Mouse (Mus musculus) thymus, postnatal 0 days (tissue): Measurements from ENCODE around the gene Syngr2. TPM values are rescaled to one million over a fixed set of nuclear protein-coding genes. Genes with fewer than 3 reads are reported as not detected.
A peak's percentile ranks its signal among the peaks of the same experiment; 100 is the strongest.
"Not testable (repeated sequence)": the region's sequence is repeated elsewhere in the genome, so short reads cannot be mapped to it uniquely, and the experiment has no call there.

Experiments
- DNase-seq: peaks from one replicate; pipeline ENCODE4 v3.0.0-alpha.2; 2015; ENCODE audit warnings: low spot score
- polyA plus RNA-seq: library from polyadenylated mRNA; unstranded; fragments of >200 nt; fragmentation: Nextera tagmentation; extraction: Ambion mirVana; gene quantifications from 2 replicates; pipeline ENCODE4 v1.2.1, GENCODE M21; 2015

Gene Syngr2
- polyA plus RNA-seq, 1 experiment from 2014 or later, result 100.0 TPM

- no peak for DNase-seq
Measured at GRCm38 (mm10) chr11:117806781-117807180, 2.7 kb upstream of the Syngr2 start.

GRCm38 (mm10) chr11:117810401-117811046 is 1.1 kb downstream of the Syngr2 start:
- peak; percentile 87 for DNase-seq

GRCm38 (mm10) chr11:117813867-117814266 is 4.4 kb downstream of the Syngr2 start:
- no peak for DNase-seq

GRCm38 (mm10) chr11:117814704-117815366 is 5.4 kb downstream of the Syngr2 start:
- DNase-seq, result no peak

GRCm38 (mm10) chr11:117815850-117816249 is 6.4 kb downstream of the Syngr2 start:
- DNase-seq, result not testable (repeated sequence)

- no peak for DNase-seq
Measured at GRCm38 (mm10) chr11:117816389-117816996, 7.0 kb downstream of the Syngr2 start.

- DNase-seq, result no peak
Measured at GRCm38 (mm10) chr11:117819095-117819494, 9.6 kb downstream of the Syngr2 start.

GRCm38 (mm10) chr11:117820173-117820572 is 10.7 kb downstream of the Syngr2 start:
- no peak for DNase-seq

GRCm38 (mm10) chr11:117821868-117822267 is 12.4 kb downstream of the Syngr2 start:
- no peak for DNase-seq

GRCm38 (mm10) chr11:117822728-117823241 is 13.3 kb downstream of the Syngr2 start:
- no peak for DNase-seq

GRCm38 (mm10) chr11:117823411-117823810 is 13.9 kb downstream of the Syngr2 start:
- no peak for DNase-seq

GRCm38 (mm10) chr11:117824060-117824969 is 14.8 kb downstream of the Syngr2 start:
- peak; percentile 83 for DNase-seq

- peak; percentile 81 for DNase-seq
Measured at GRCm38 (mm10) chr11:117825333-117826101, 16.0 kb downstream of the Syngr2 start, which contains the start of the genes Afmid and Tk1. Gene Afmid, plus strand, starts transcription at chr11:117825924. Gene Tk1, minus strand, starts transcription at chr11:117826092.

GRCm38 (mm10) chr11:117826164-117826563 is 16.7 kb downstream of the Syngr2 start:
- DNase-seq, result no peak

- DNase-seq, result peak; percentile 49
Measured at GRCm38 (mm10) chr11:117826916-117827315, 17.4 kb downstream of the Syngr2 start.

GRCm38 (mm10) chr11:117827386-117827785 is 17.9 kb downstream of the Syngr2 start:
- peak; percentile 55 for DNase-seq

GRCm38 (mm10) chr11:117828149-117828887 is 18.9 kb downstream of the Syngr2 start:
- DNase-seq, result peak; percentile 31

GRCm38 (mm10) chr11:117828888-117829604 is 19.6 kb downstream of the Syngr2 start:
- no peak for DNase-seq

GRCm38 (mm10) chr11:117829671-117830215 is 20.3 kb downstream of the Syngr2 start:
- DNase-seq, result no peak
